Mouse (Mus musculus): ENCODE measurements around the gene Slc30a4. TPM values are rescaled to one million over a fixed set of nuclear protein-coding genes. Genes with fewer than 3 reads are reported as not detected.

Slc30a4 gene
- total and polyA plus RNA-seq, 3 experiments, result 5.0 to 30.7 (median 27.3) TPM

Small RNA genes within 50 kb of the gene (microRNA-seq; reads per million reads assigned to microRNA genes)
- gene Mir147, result 2.6 to 9.5 reads per million in 2 experiments

Other genes with a start within 250 kb of the Slc30a4 start
- under 1 TPM in 1 of 2 experiments, not detected in 1; 0.07 TPM for gene Gm14085, start 217.7 kb downstream of the Slc30a4 start, total RNA-seq (2021)
- gene Gm14085, start 217.7 kb downstream of the Slc30a4 start, polyA plus RNA-seq (2012; rRNA removed), result 0.08 and 0.13 TPM in 2 replicates
- 1 to 10 TPM; 4.4 to 6.6 TPM for gene Gatm, start 91.4 kb downstream of the Slc30a4 start, total RNA-seq (2021)
- gene Gatm, start 91.4 kb downstream of the Slc30a4 start, polyA plus RNA-seq (2012; rRNA removed), result 2.3 and 3.3 TPM in 2 replicates
- gene AA467197, start 65.7 kb downstream of the Slc30a4 start, total RNA-seq (2021), result 1 to 10 TPM; 1.4 to 2.5 TPM
- gene AA467197, start 65.7 kb downstream of the Slc30a4 start, polyA plus RNA-seq (2012; rRNA removed), result not detected in 2 replicates
- gene Bloc1s6, start 35.8 kb upstream of the Slc30a4 start, total RNA-seq (2021), result 10 to 100 TPM; 24.8 to 35.7 TPM
- gene Bloc1s6, start 35.8 kb upstream of the Slc30a4 start, polyA plus RNA-seq (2012; rRNA removed), result 39.1 and 42.4 TPM in 2 replicates
- gene Sqor, start 62.6 kb upstream of the Slc30a4 start, total RNA-seq (2021), result 10 to 100 TPM; 80.0 to 89.7 TPM
- 48.4 and 55.7 TPM in 2 replicates for gene Sqor, start 62.6 kb upstream of the Slc30a4 start, polyA plus RNA-seq (2012; rRNA removed)

All from adrenal gland, adult 2 months (tissue).